Mouse (Mus musculus): ENCODE results near the gene Emg1. TPM values are rescaled to one million over a fixed set of nuclear protein-coding genes. Genes with fewer than 3 reads are reported as not detected.
"Not testable (repeated sequence)": the region's sequence is repeated elsewhere in the genome, so short reads cannot be mapped to it uniquely, and the experiment has no call there.

The Emg1 gene
- total RNA-seq, 2 experiments from 2014 or later = 50.7 to 51.1 TPM

DNA sequence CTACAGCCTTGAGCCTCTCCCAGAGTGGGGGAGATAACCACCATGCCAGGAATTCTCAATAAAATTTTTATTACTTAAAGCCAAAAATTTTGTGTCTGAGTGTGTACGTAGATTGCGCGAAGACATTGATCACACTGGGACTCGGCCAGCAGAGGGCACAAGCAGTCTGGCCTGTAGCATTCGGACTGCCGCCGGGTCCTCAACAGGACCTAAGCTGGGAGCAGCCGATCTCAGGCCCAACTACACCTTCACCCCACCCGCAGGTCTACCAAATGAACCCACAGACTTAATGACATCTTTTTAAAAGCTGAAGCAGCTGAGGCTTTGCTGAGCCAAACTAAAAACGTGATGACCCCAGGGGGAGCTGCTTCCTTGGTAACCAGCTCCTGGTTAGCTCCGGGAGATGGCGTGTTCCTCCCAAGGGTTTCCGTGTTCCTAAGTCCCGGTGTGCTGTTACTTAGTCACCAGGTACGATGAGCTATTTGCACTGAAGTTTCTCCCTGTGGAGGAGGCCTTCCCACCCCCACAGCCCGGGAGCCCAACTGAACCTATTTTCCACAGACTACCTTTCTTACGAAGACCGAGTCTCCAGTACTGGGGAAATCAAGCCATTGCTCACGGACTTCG, 5.0 kb upstream of the Emg1 start:
- no peak for DNase-seq (ENCODE audit: low spot score in 2 of 2)

DNA sequence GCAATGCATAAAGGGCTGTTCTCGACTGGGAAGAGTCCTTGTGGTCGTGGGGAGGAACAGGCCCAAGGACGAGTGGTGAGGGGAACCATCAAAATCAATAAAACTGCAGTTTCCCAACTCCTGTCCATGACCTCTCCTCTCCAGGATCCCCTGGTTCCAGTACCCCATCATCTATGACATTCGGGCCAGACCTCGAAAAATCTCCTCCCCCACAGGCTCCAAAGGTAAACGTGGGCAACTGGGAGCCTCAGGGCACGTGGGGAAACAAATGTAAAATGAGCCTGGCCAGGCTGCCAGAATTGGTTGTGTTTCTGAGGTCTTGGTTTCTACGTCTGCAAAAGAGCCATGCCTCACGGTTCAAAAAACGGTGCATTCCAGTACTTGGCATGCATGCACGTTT, 940 bp upstream of the Emg1 start:
- no peak for DNase-seq (ENCODE audit: low spot score in 2 of 2)

DNA sequence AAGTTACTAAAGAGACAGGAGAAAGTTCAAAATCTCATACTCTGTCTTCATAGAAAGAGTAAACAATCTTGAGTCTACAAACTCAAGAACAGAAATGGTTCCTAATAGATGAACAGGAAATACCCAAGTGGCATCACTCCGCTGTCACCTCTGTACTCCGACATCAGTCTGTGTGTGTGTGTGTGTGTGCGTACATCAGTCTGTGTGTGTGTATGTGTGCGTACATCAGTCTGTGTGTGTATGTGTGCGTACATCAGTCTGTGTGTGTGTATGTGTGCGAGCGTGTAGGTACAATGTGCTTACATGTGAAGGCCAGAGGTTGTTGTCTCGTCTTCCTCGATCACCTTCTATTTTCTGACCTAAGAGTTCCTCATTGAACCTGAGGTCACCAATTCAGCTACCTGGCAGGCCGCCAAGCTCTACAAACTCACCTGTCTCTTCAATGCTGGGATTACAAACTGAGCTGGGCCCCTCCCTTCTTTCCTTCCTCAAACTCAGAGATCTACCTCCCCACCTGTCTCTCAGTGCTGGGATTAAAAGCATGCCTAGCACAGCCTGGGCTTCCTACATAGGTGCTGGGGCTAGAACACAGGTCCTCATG, 3.6 kb downstream of the Emg1 start:
- DNase-seq (ENCODE audit: low spot score in 2 of 2) = no peak

DNA sequence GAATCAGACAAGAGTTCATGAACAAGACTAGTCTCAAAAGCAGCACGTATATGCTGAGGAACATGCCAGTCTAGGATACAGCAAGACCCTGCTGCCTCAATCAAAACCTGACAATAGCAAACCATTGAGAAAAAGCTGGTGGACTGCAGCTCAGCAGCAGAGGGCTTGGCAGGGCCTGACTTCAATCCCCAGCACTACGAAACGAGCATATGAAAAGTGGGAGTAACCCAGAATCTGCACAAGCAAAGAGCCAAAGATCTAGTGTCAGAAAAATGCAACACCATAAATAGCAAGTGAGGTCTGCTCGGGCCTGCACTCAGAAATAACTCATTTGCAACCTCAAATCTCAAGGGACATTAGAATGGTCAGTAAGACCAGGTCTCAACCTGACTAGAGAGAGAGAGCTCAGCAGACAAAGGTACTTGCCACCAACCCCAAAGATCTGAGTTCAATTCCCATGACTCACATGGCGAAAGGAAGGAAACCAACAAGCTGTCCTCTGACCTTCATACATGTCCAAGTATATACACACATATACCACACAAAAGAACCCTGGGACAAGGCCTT, 5.8 kb downstream of the Emg1 start:
- no peak for DNase-seq (ENCODE audit: low spot score in 2 of 2)

DNA sequence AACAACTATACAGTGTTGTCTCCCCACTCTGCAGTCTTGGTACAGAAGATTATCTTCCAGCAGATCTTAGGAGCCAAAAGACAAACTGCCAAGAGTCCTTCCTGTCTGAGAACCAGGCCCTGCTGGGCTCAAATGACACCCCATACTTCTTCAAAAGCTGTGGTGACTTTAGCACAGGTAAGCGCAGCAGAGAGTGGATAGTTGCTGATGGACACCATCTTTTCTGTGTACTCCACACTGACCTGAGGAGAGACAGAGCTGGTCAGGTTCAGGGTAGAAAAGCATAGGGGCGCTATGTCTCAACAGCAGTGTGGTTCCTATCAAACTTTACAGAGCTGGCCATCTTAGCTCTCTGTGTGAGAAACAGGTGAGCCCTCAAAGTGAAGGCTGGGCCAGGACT, 7.6 kb downstream of the Emg1 start:
- no peak for DNase-seq (ENCODE audit: low spot score in 2 of 2)

DNA sequence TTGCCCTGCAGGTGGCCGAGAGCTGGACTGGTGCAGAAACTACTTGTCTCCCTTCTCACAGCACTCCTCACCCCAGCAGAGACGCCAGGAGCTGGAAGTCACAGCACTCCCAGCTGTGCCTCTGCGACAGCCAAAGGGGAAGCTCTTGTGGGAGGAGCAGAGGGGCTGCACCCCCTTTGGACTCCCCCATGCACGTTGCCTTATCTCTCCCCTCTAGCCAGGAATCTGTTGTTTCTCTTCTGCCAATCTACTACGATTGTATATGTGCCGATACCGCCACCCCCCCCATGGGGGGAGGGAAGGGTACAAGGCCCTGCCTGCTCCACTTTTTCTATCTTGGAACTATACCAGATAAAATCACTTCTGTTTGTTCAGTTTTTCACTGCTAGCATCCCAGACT, 8.2 kb downstream of the Emg1 start:
- no peak for DNase-seq (ENCODE audit: low spot score in 2 of 2)

DNA sequence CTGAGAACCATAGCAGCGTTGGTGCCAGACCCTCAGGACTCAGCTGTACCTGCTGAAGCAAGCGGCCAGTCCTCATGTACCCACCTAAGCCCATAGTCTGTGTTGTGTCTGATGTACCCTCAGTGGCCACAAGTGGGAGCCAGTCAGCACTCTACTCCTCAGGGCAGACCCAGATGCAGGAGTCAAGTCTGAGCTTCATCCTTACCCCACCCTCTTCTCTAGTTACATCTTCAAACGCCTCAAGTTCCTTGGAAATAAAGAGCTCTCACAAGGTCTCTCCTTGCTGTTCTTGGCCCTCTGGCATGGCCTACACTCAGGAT, 9.2 kb downstream of the Emg1 start:
- peak; percentile 60 to 73 for DNase-seq (ENCODE audit: low spot score in 2 of 2)

DNA sequence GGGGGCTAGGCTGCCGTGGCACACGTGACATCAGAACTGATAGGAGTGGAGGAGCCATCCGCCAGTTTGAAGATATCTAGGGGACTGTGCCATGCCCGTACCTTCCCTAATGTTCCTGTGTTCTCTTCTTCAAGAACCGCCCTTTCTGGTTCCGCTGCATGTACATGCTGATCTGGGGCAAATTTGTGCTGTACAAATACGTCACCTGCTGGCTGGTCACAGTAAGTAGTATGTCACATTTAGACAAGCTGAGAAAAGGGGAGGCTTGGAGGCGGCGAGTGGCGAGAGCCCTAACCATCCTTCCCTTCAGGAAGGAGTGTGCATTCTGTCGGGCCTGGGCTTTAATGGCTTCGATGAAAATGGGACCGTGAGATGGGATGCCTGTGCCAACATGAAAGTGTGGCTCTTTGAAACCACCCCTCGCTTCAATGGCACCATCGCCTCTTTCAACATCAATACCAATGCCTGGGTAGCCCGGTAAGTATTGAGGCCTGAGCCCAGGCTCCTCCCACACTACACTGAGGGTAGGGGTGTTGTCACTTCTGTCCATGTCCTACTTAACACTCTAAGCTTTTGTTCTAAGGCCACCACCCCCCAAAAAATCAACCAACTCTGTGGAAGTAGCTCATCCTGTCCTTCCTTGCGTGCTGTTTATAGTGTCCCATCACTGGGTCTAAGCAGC, 9.7 kb downstream of the Emg1 start:
- no peak for DNase-seq (ENCODE audit: low spot score in 2 of 2)

DNA sequence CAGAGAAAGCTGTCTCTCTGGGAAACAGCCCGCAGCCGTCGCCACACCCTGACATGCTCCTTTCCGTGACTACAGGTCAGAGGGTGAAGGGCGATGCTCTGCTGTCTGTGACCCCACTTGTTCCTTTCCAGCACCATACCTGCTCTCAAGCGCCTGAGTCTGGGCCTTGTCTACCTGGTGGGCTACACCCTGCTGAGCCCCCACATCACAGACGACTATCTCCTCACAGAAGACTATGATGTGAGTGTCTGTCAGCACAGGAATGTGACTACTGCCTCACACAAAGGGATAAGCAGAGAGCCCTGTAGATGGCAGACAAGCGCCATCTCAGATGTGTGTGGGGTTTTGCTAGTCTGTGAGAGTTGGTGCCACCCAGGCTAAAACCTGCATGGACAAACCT, 10.6 kb downstream of the Emg1 start:
- no peak for DNase-seq (ENCODE audit: low spot score in 2 of 2)

DNA sequence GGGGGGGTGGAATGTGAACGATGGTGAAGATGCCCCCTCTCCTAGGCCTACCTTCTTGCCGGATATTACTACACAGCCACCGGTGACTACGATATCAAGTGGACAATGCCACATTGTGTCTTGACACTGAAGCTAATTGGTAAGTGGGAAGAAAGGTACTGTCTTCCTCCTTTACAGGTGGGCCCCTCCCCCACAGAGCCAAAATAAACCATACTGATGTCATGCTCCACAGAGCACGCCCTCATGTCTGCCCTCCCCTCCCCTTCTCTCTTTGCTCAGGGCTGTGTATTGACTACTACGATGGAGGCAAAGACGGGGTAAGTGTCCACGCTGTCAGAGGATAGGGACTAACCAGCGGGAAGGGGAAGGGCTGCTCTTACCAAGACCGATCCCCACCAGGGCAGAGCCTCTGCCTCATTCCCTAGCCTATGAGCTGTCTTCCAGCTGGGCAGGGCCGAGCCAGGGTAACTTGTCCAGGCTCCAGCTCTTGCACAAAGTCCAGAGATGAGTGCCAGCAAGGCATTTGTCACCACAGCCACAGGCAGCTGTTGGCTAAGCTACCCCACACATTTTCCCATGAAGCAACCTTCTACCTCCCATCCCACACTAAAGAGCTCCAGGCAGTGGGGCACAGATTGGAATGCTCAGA, 11.9 kb downstream of the Emg1 start:
- DNase-seq (ENCODE audit: low spot score in 2 of 2) = peak; percentile 47 to 75

DNA sequence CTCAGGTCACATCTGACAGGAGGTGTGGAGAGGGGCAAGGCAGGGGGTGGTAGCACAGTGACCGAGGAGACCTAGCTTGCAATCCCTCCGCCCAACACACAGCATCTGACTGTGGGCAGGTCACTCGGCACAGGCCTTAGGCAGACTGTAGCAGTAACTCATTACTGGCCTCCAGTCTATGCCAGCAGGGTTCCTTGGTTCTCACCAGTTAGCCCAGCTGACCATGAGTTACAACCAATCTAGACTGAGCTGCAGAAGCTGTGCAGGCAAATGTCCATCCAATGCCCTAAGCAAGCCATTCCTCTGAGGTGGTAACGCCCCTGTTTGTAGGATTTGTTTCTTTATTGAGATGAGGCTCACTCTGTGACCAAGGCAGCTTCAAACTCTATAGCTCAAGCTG, 12.6 kb downstream of the Emg1 start:
- DNase-seq (ENCODE audit: low spot score in 2 of 2) = no peak

DNA sequence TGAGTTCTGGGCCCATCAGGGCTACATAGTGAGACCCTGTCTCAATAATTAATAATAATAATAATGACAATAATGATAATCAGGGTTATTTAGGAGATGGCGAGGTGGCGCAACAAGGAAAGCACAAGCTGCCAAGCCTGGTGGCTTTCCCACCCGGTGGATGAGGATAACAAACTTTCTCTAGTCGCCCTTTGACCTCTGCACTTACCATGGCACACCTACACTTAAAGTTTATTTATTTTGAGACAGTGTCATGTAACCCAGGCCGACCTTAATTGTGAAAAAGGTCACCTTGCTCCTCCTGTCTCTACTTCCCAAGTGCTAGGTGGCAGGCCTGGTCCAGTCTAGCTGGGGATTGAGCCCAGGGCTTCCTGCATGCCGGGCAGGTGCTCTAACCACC, 13.2 kb downstream of the Emg1 start:
- DNase-seq (ENCODE audit: low spot score in 2 of 2) = no peak

DNA sequence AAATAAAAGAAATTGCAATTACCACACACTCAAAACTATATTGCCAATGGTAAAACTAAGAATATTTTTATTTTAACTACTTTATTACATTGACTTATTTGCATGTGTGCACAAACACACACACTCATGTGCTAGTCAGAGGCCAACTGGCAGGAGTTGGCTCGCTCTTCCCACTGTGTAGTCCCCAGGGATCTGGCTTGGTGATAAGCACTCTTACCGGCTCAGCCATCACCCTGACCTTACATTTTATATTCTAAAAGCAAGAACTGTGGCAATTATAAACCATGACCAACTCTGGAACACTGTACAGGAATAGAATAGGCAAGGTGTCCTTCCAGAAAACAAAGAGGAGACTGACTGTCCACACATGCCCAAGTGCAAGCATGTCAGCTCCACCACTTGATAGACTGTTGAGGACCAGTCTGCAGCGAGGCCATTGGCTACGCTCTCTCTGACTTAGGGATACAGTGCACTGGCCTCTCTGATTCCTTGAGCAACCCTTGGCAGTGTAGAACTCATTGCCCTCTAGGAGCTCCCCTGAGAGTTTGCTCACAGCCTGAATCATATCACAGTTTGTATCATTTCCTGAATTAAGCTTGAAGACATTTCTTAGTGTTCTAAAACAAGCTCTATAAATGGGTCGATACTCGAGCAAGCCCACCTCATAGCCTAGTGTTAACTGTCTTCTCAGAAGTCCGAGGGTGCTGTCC, 15.4 kb downstream of the Emg1 start:
- no peak for DNase-seq (ENCODE audit: low spot score in 2 of 2)

DNA sequence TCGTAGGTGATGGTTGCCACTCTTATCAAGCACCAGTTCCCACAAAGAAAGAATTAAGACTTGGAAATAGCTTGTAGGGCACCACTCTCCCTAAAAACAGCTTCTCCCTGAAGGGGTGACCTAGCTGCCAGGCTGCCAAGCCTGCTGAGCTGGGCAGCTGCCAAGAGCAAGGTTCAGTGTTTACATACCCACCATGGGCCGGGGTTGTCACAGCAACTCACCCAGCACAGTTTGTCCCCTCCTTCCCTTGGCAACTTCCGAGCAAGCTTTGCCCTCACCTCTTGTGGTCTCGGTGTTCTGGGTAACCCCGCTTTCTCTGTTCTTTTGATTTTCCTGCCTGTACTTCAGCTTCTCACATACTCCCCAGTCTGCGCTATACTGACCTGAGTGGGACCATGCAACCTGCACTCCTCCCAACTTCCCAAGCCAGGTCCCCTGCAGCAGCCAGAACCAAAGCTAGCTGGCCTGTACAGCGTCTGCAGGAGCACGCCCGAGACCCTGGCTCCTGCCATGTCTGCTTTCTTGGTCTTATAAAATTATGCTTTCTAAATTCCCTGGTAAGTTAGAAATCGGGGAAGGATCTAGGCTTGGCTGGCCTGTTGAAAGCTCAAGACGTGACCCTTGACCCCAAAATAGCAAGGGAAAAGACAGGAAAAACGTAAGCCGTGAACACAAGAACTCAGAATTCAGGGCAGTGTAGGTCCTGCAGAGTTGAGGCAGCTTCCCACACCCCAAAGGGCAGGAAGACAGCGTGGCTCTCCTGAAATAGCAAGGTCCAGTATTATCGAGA, 17.6 kb downstream of the Emg1 start:
- peak; percentile 56 to 86 for DNase-seq (ENCODE audit: low spot score in 2 of 2)

DNA sequence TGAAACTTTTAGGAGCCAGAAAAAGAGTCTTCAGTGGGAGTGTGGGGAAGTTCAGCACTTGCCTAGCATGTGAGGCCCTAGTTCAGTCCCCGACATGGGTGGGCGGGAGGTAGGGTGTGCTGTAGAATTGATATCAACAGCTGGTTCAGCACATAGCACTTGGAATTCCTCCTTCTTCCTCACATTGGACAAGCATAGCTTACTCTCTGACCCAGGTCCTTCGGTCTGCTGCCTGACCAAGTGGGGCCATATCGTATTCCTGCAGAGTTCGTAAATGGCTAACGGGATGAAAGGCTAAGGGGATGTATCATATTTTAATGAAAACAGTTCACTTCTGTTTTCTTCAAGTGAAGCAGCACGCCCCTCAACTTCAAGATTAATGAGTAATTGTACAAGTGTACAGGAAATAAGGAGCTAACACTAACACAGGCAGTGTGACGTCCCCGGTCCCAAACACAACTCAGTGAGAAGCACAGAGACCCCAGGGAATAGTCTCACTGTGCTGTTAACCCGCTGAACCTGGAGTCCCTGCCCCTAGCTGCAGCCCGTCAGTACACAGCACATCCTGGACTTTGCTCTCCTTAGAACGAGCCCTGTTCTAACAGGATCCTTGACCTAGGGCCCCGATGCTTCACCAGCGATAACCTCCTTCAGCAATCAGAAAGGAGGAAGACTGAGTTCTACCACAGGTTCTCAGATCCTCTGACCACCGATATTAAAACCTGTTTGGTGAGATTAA, 18.6 kb downstream of the Emg1 start:
- DNase-seq (ENCODE audit: low spot score in 2 of 2) = no peak

DNA sequence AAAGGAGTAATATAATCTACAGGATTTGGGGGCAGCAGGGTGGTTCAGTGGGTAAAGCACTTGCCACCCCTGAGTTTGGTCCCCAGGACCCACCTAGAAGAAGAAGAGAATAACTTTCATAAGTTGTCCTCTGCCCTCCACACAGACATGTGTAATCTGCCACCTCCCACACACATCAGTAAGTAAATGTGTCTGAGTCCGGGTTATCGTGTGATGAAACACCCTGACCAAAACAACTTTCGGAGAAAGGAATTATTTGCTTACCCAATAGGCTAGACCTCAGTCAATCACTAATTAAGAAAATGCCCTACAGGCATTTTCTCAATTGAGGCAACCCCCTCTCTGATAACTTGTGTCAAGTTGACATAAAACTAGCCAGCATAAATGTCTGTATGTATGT, 21.5 kb downstream of the Emg1 start:
- DNase-seq (ENCODE audit: low spot score in 2 of 2) = no peak

DNA sequence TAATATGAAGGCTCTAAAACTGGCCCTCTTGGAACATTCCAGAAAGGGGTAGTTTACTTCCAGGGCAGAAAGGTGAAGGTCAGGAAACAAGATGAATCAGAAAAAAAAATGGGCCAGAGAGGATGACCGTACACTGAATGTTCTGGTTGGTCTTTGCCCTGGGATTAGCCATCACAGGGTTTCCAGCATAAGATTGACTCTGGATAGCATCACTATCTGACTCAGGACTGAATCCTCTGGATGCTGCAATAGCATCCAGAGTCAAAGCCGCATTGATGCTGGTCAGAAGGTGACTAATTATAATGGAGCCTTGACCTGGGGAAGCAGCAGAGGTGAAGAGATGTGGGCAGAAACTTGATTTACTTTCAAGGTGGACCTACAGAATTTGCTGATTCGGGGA, 23.0 kb downstream of the Emg1 start:
- DNase-seq (ENCODE audit: low spot score in 2 of 2) = no peak

DNA sequence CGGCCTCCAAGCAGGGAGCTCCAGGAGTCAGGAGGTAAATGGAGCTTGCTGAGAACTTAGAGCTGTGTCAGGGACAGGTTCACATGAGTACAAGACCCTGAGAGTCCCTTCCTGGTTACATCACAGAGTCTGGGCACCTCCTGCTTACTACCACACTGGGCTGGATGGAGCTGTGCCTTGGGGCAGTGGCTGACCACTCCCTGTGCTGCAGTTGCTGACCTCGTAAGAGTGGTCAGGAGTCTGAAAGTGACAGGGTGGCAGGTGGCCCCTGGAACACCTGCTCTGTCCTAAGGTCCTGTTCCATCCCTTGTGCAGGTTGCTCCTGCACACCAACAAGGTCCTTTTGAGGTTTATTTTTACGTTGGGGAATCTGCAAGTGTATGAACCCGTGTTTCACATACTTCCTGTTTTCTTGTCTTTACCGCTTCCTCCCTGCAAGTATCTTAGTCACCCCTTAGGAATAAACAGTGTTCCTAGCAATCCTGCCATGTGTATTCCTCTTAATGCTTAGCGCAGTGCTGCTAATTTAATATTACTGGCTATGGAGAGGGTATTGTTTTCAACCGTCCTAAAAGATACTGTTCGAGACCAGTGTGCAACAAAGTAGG, 23.7 kb downstream of the Emg1 start:
- no peak for DNase-seq (ENCODE audit: low spot score in 2 of 2)

DNA sequence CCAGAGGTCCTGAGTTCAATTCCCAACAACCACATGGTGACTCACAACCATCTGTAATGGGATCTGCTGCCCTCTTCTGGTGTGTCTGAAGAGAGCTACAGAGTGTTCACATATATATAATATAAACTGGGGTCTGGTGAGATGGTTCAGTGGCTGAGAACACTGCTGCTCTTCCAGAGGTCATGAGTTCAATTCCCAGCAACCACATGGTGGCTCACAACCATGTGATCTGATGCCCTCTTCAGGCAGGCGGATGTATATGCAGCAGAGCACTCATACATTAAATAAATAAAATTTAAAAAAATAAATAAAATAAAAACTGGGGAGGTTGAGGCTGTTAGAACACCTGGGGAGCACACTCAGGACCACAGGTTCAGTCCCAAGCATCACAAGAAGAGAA, 25.3 kb downstream of the Emg1 start:
- DNase-seq (ENCODE audit: low spot score in 2 of 2) = not testable (repeated sequence)

Measured in layer of hippocampus, postnatal 14 days (tissue).